Mouse (Mus musculus) brain, adult 10 weeks (tissue): ENCODE data around the gene Tmem115. TPM values are rescaled to one million over a fixed set of nuclear protein-coding genes. Genes with fewer than 3 reads are reported as not detected.

Experiments
- polyA plus RNA-seq: library from polyadenylated mRNA; stranded (reverse); fragments of 350-450 nt; fragmentation: Illumina TruSeq; extraction: RNeasy Lipid Tissue Mini Kit (QIAGEN cat#74804); gene quantifications from one replicate; pipeline ENCODE4 v1.2.3, GENCODE M21; 2015; ENCODE audit warnings: low read depth, low replicate concordance

Tmem115 gene
- polyA plus RNA-seq, result 28.6 TPM

GRCm38 (mm10) chr9:107533791-107534407, at the start of gene Tmem115:
Gene Tmem115, plus strand, starts transcription at chr9:107533945.

GRCm38 (mm10) chr9:107541474-107542351, 8.0 kb downstream of the Tmem115 start, which contains the start of the genes Cyb561d2 and Nprl2:
Gene Cyb561d2, minus strand, starts transcription at chr9:107542193.
Gene Nprl2, plus strand, starts transcription at chr9:107542226.

GRCm38 (mm10) chr9:107547026-107547425, 13.3 kb downstream of the Tmem115 start, which contains the start of gene Zmynd10:
Gene Zmynd10, plus strand, starts transcription at chr9:107547298.

GRCm38 (mm10) chr9:107551117-107551889, 17.6 kb downstream of the Tmem115 start, which contains the start of gene Rassf1:
Gene Rassf1, plus strand, starts transcription at chr9:107551555.

GRCm38 (mm10) chr9:107563029-107563581, 29.4 kb downstream of the Tmem115 start, which contains the start of gene Tusc2:
Gene Tusc2, plus strand, starts transcription at chr9:107563255.

GRCm38 (mm10) chr9:107567702-107568319, 34.1 kb downstream of the Tmem115 start, which contains the start of gene Hyal2:
Gene Hyal2, plus strand, starts transcription at chr9:107567945.

GRCm38 (mm10) chr9:107576357-107577107, 42.8 kb downstream of the Tmem115 start, which contains the start of gene Hyal1:
Gene Hyal1, plus strand, starts transcription at chr9:107576927.

GRCm38 (mm10) chr9:107578587-107578986, 44.8 kb downstream of the Tmem115 start, which contains the start of gene Naa80:
Gene Naa80, plus strand, starts transcription at chr9:107578887.

GRCm38 (mm10) chr9:107580501-107581317, 47.0 kb downstream of the Tmem115 start, which contains the start of gene Hyal3:
Gene Hyal3, plus strand, starts transcription at chr9:107580818.

GRCm38 (mm10) chr9:107586974-107587832, 53.5 kb downstream of the Tmem115 start, which contains the start of gene Ifrd2:
Gene Ifrd2, plus strand, starts transcription at chr9:107587642.

Other genes with a start within 250 kb of the Tmem115 start
- 3.6 TPM for gene Mapkapk3, start 244.1 kb upstream of the Tmem115 start, polyA plus RNA-seq
- 5.4 TPM for gene Cish, start 237.9 kb upstream of the Tmem115 start, polyA plus RNA-seq
- 21.8 TPM for gene Hemk1, start 195.6 kb upstream of the Tmem115 start, polyA plus RNA-seq
- 4.8 TPM for gene 6430571L13Rik, start 193.3 kb upstream of the Tmem115 start, polyA plus RNA-seq
- gene Cacna2d2, start 134.3 kb upstream of the Tmem115 start, polyA plus RNA-seq, result 24.0 TPM
- 25.1 TPM for gene Cyb561d2, start 8.2 kb downstream of the Tmem115 start, polyA plus RNA-seq
- gene Nprl2, start 8.3 kb downstream of the Tmem115 start, polyA plus RNA-seq, result 63.2 TPM
- gene Zmynd10, start 13.4 kb downstream of the Tmem115 start, polyA plus RNA-seq, result 5.0 TPM
- gene Rassf1, start 17.6 kb downstream of the Tmem115 start, polyA plus RNA-seq, result 17.8 TPM
- gene Tusc2, start 29.3 kb downstream of the Tmem115 start, polyA plus RNA-seq, result 143 TPM
- gene Hyal2, start 34.0 kb downstream of the Tmem115 start, polyA plus RNA-seq, result 12.1 TPM
- gene Hyal1, start 43.0 kb downstream of the Tmem115 start, polyA plus RNA-seq, result 4.5 TPM
- 13.9 TPM for gene Naa80, start 44.9 kb downstream of the Tmem115 start, polyA plus RNA-seq
- 0.57 TPM for gene Hyal3, start 46.9 kb downstream of the Tmem115 start, polyA plus RNA-seq
- gene Ifrd2, start 53.7 kb downstream of the Tmem115 start, polyA plus RNA-seq, result 12.0 TPM
- gene Sema3b, start 75.3 kb downstream of the Tmem115 start, polyA plus RNA-seq, result 2.2 TPM
- 173 TPM for gene Gnai2, start 101.4 kb downstream of the Tmem115 start, polyA plus RNA-seq
- gene Slc38a3, start 135.6 kb downstream of the Tmem115 start, polyA plus RNA-seq, result 76.0 TPM
- gene Gnat1, start 145.8 kb downstream of the Tmem115 start, polyA plus RNA-seq, result not detected
- gene Sema3f, start 176.5 kb downstream of the Tmem115 start, polyA plus RNA-seq, result 13.8 TPM
- 105 TPM for gene Rbm5, start 237.1 kb downstream of the Tmem115 start, polyA plus RNA-seq